ENCODE assay signal across 12 mouse cellular contexts in genomic region chr11:85850233-85850632, GRCm38 (mm10). TPM values are rescaled to one million over a fixed set of nuclear protein-coding genes. Genes with fewer than 3 reads are reported as not detected.
DNase-seq lines count a peak whose midpoint lies in the region; ATAC-seq and TF ChIP-seq lines count a peak whose summit lies in the region.
"Had no signal": no experiment of that assay in that cellular context is flagged by ENCODE, and none has a peak within 500 bp of the region (broad histone marks: within the 10 kb centered on the region; RNA-seq: fewer than 3 reads in every experiment).

Gene Gm11444 (minus strand): TSS chr11:85850333.

- dilution Hi-C loops in CH12.LX (cut with MboI; ENCODE audit: extremely low pct_ligation_motif_present, extremely low pct_unique_long_range_greater_than_20kb, low sequenced_read_pairs), result no loop called here

- ATAC-seq in hindbrain, embryonic 11.5 days (ENCODE audit: low FRiP score), result no peak
- ATAC-seq in forebrain, embryonic 14.5 days, result no peak
- no peak for ATAC-seq in limb, embryonic 14.5 days (ENCODE audit: low FRiP score, low read depth)
- no peak for ATAC-seq in cerebellum, adult (ENCODE audit: insufficient number of reproducible peaks, low FRiP score, low TSS enrichment)

- TF ChIP-seq RAD21 in CH12.LX (IDR thresholded peaks at IDR 0.05; ENCODE audit: low read depth, low read length), result no peak

- in situ Hi-C loops in CH12.LX (cut with MboI; ENCODE audit: low pct_ligation_motif_present, low pct_unique_long_range_greater_than_20kb, low sequenced_read_pairs), result loop anchor here (10.0 kb wide), 1 partner anchor 315 kb away; no protein-coding TSS in a partner anchor

- no peak within 1 kb of the TSS for H3K4me2 ChIP-seq in hindbrain, embryonic 11.5 days (replicated peaks; ENCODE audit: low read depth, low read length)
- H3K4me2 ChIP-seq in CH12.LX (ENCODE audit: insufficient read depth, low read depth, poor library complexity, severe bottlenecking), result peak within 1 kb of the TSS; percentile 22; the same call in 1 of the 2 replicates
- H3K4me2 ChIP-seq in forebrain, embryonic 14.5 days (ENCODE audit: low read length), result peak within 1 kb of the TSS; percentile 47; the same call in 1 of the 2 replicates
- H3K4me2 ChIP-seq in limb, embryonic 14.5 days (replicated peaks; ENCODE audit: low read depth, low read length, severe bottlenecking), result peak within 1 kb of the TSS; percentile 46; the same call in 1 of the 2 replicates

- WGBS in hindbrain, embryonic 10.5 days, result 86% methylated on average over 6 of the region's 6 CpGs
- 86% methylated on average over 6 of the region's 6 CpGs for WGBS in hindbrain, embryonic 11.5 days
- WGBS in forebrain, embryonic 14.5 days, result 87% methylated on average over 6 of the region's 6 CpGs
- 89% methylated on average over 6 of the region's 6 CpGs for WGBS in limb, embryonic 14.5 days

- TF ChIP-seq POLR2A in CH12.LX (IDR thresholded peaks at IDR 0.05; ENCODE audit: low read depth, low read length), result no peak
- TF ChIP-seq POLR2A in limb, embryonic 14.5 days (IDR thresholded peaks at IDR 0.05; ENCODE audit: borderline replicate concordance, extremely low read depth, insufficient read depth, insufficient read length), result no peak

- H3K4me1 ChIP-seq in hindbrain, embryonic 10.5 days (replicated peaks), result peaks cover 22% of the 10 kb centered on the region
- no peaks in the 10 kb centered on the region for H3K4me1 ChIP-seq in hindbrain, embryonic 11.5 days (replicated peaks; ENCODE audit: control insufficient read depth, insufficient read depth, low read length)
- peaks cover 6 to 12% of the 10 kb centered on the region in 2 experiments for H3K4me1 ChIP-seq in CH12.LX (ENCODE audit: control insufficient read depth in 1 of 2, insufficient read depth in 2 of 2)
- H3K4me1 ChIP-seq in forebrain, embryonic 14.5 days (ENCODE audit: control insufficient read depth, insufficient read depth, low read length), result no peaks in the 10 kb centered on the region
- H3K4me1 ChIP-seq in limb, embryonic 14.5 days (ENCODE audit: control insufficient read depth, insufficient read depth, low read length), result 0 out of 2 replicates have a peak, but pooled peaks cover 3% of the 10 kb centered on the region

- H3K27ac ChIP-seq in hindbrain, embryonic 10.5 days, result no peak within 1 kb of the TSS
- no peak within 1 kb of the TSS for H3K27ac ChIP-seq in hindbrain, embryonic 11.5 days (ENCODE audit: low read depth, low read length)
- no peak within 1 kb of the TSS for H3K27ac ChIP-seq in CH12.LX (ENCODE audit: insufficient read depth, low read depth)
- H3K27ac ChIP-seq in forebrain, embryonic 14.5 days (ENCODE audit: low read depth, low read length), result no peak within 1 kb of the TSS
- H3K27ac ChIP-seq in limb, embryonic 14.5 days (replicated peaks; ENCODE audit: low read depth, low read length), result no peak within 1 kb of the TSS

- DNase-seq in hindbrain, embryonic 10.5 days (ENCODE audit: low spot score), result no peak
- DNase-seq in hindbrain, embryonic 11.5 days (ENCODE audit: low spot score), result no peak
- no peak for DNase-seq in CH12.LX (ENCODE audit: extremely low read depth)
- no peak for DNase-seq in forebrain, embryonic 14.5 days (ENCODE audit: low spot score)
- DNase-seq in limb, embryonic 14.5 days (ENCODE audit: low spot score), result no peak
- no peak for DNase-seq in urinary bladder, postnatal 4 days (ENCODE audit: low spot score in 2 of 2)
- no peak for DNase-seq in liver
- DNase-seq: gastrocnemius, postnatal 14 days; right cerebral cortex, postnatal 14 days had no signal

- no peaks in the 10 kb centered on the region for H3K79me2 ChIP-seq in CH12.LX (replicated peaks; ENCODE audit: control insufficient read depth, extremely low read depth, insufficient read depth, poor library complexity, severe bottlenecking)

- TF ChIP-seq EP300 in CH12.LX (IDR thresholded peaks at IDR 0.05; ENCODE audit: low read length), result no peak

- H3K9me3 ChIP-seq in hindbrain, embryonic 10.5 days, result no peaks in the 10 kb centered on the region
- H3K9me3 ChIP-seq in hindbrain, embryonic 11.5 days (ENCODE audit: control insufficient read depth, low read length), result no peaks in the 10 kb centered on the region
- H3K9me3 ChIP-seq in CH12.LX (replicated peaks; ENCODE audit: low read length), result no peaks in the 10 kb centered on the region
- H3K9me3 ChIP-seq in forebrain, embryonic 14.5 days (replicated peaks; ENCODE audit: control insufficient read depth, low read length), result no peaks in the 10 kb centered on the region
- H3K9me3 ChIP-seq in limb, embryonic 14.5 days (ENCODE audit: control insufficient read depth, low read length), result no peaks in the 10 kb centered on the region

- H3K9ac ChIP-seq in hindbrain, embryonic 11.5 days (ENCODE audit: low read depth, low read length), result no peak within 1 kb of the TSS
- H3K9ac ChIP-seq in CH12.LX (ENCODE audit: insufficient read depth, low read depth), result no peak within 1 kb of the TSS
- H3K9ac ChIP-seq in forebrain, embryonic 14.5 days (ENCODE audit: low read length), result no peak within 1 kb of the TSS
- H3K9ac ChIP-seq in limb, embryonic 14.5 days (ENCODE audit: low read depth, low read length, severe bottlenecking), result no peak within 1 kb of the TSS

- 0 out of 2 replicates have a peak within 1 kb of the TSS, but pooled peaks have one; percentile 46 for H3K4me3 ChIP-seq in hindbrain, embryonic 10.5 days
- no peak within 1 kb of the TSS for H3K4me3 ChIP-seq in hindbrain, embryonic 11.5 days (ENCODE audit: low read depth, low read length)
- no peak within 1 kb of the TSS for H3K4me3 ChIP-seq in CH12.LX (replicated peaks in 1 of 3; ENCODE audit: low read depth in 2 of 3, low read length in 2 of 3, poor library complexity in 1 of 3)
- H3K4me3 ChIP-seq in forebrain, embryonic 14.5 days (ENCODE audit: low read depth, low read length), result no peak within 1 kb of the TSS
- H3K4me3 ChIP-seq in limb, embryonic 14.5 days (replicated peaks; ENCODE audit: low read length), result no peak within 1 kb of the TSS

- peaks cover 43% of the 10 kb centered on the region for H3K27me3 ChIP-seq in hindbrain, embryonic 10.5 days (ENCODE audit: insufficient read depth, poor library complexity, severe bottlenecking)
- H3K27me3 ChIP-seq in hindbrain, embryonic 11.5 days (ENCODE audit: control insufficient read depth, insufficient read depth, low read length), result peaks cover 9% of the 10 kb centered on the region
- H3K27me3 ChIP-seq in CH12.LX (replicated peaks), result peaks cover 20% of the 10 kb centered on the region
- peaks cover 22% of the 10 kb centered on the region for H3K27me3 ChIP-seq in forebrain, embryonic 14.5 days (replicated peaks; ENCODE audit: control insufficient read depth, insufficient read depth, low read length)
- no peaks in the 10 kb centered on the region for H3K27me3 ChIP-seq in limb, embryonic 14.5 days (ENCODE audit: control insufficient read depth, insufficient read depth, low read length)

- H3K36me3 ChIP-seq in hindbrain, embryonic 10.5 days, result no peaks in the 10 kb centered on the region
- no peaks in the 10 kb centered on the region for H3K36me3 ChIP-seq in hindbrain, embryonic 11.5 days (ENCODE audit: control insufficient read depth, insufficient read depth, low read length)
- no peaks in the 10 kb centered on the region for H3K36me3 ChIP-seq in CH12.LX (replicated peaks in 1 of 2; ENCODE audit: control insufficient read depth in 1 of 2, insufficient read depth in 1 of 2, low read length in 1 of 2)
- no peaks in the 10 kb centered on the region for H3K36me3 ChIP-seq in forebrain, embryonic 14.5 days (ENCODE audit: control insufficient read depth, insufficient read depth, low read length)
- H3K36me3 ChIP-seq in limb, embryonic 14.5 days (ENCODE audit: control insufficient read depth, insufficient read depth, low read length), result no peaks in the 10 kb centered on the region

- no peak for TF ChIP-seq CTCF in CH12.LX (conservative IDR thresholded peaks at IDR 0.05 in 1 of 2, IDR thresholded peaks at IDR 0.05 in 1 of 2; ENCODE audit: low read depth in 2 of 2, low read length in 2 of 2)

TF ChIP-seq in CH12.LX, 34 proteins besides CTCF, POLR2A, EP300 and RAD21:
- TF ChIP-seq RCOR1 (conservative IDR thresholded peaks at IDR 0.05; ENCODE audit: low read depth, low read length), result no peak
- no peak for TF ChIP-seq MAX (IDR thresholded peaks at IDR 0.05; ENCODE audit: low read length)
- TF ChIP-seq E2F4 (IDR thresholded peaks at IDR 0.05; ENCODE audit: insufficient replicate concordance, low read depth, low read length), result no peak
- TF ChIP-seq ETS1 (conservative IDR thresholded peaks at IDR 0.05; ENCODE audit: low read depth, low read length), result no peak
- TF ChIP-seq TCF12 (IDR thresholded peaks at IDR 0.05; ENCODE audit: low read depth, low read length), result no peak
- TF ChIP-seq ZKSCAN1 (IDR thresholded peaks at IDR 0.05; ENCODE audit: borderline replicate concordance, low read depth, low read length), result no peak
- no peak for TF ChIP-seq KAT2A (IDR thresholded peaks at IDR 0.05; ENCODE audit: insufficient replicate concordance, low read length)
- TF ChIP-seq CHD2 (IDR thresholded peaks at IDR 0.05; ENCODE audit: low read length), result no peak
- no peak for TF ChIP-seq HCFC1 (IDR thresholded peaks at IDR 0.05; ENCODE audit: low read depth, low read length)
- TF ChIP-seq TBP (conservative IDR thresholded peaks at IDR 0.05; ENCODE audit: low read depth, low read length), result no peak

RNA-seq across cellular contexts. Expression of gene Gm11444, which starts in this region (rescaled TPM):
- not detected in 2 replicates for polyA plus RNA-seq in hindbrain, embryonic 10.5 days (2016; fragmentation: Nextera tagmentation; extraction: Ambion mirVana)
- polyA plus RNA-seq in hindbrain, embryonic 11.5 days (2014; fragmentation: Nextera tagmentation; extraction: Ambion mirVana), result not detected in 2 replicates
- total RNA-seq in CH12.LX (2012; rRNA removed) (not detected in 2 replicates), CH12.LX (2014; rRNA removed) (not detected in 2 replicates)
- not detected in 2 replicates for polyA plus RNA-seq in CH12.LX (2012; ENCODE audit: insufficient read length, low read depth)
- polyA plus RNA-seq in forebrain, embryonic 14.5 days (2014; fragmentation: Nextera tagmentation; extraction: Ambion mirVana), result not detected in 2 replicates
- polyA plus RNA-seq in limb, embryonic 14.5 days (2012; rRNA removed), result not detected in 2 replicates
- polyA plus RNA-seq in limb, embryonic 14.5 days (2014; fragmentation: Nextera tagmentation; extraction: Ambion mirVana), result not detected in 2 replicates
- total RNA-seq: gastrocnemius, postnatal 14 days; liver, adult 2 months had no signal
- polyA plus RNA-seq: liver, adult 2 months; thymus, postnatal 0 days had no signal
